Mouse (Mus musculus): ENCODE measurements around the gene Cmbl. TPM values are rescaled to one million over a fixed set of nuclear protein-coding genes. Genes with fewer than 3 reads are reported as not detected.
A peak's percentile ranks its signal among the peaks of the same experiment; 100 is the strongest.
"Not testable (repeated sequence)": the region's sequence is repeated elsewhere in the genome, so short reads cannot be mapped to it uniquely, and the experiment has no call there.

The Cmbl gene
- total RNA-seq, 2 experiments from 2014 or later, result 24.8 to 26.4 TPM

DNA sequence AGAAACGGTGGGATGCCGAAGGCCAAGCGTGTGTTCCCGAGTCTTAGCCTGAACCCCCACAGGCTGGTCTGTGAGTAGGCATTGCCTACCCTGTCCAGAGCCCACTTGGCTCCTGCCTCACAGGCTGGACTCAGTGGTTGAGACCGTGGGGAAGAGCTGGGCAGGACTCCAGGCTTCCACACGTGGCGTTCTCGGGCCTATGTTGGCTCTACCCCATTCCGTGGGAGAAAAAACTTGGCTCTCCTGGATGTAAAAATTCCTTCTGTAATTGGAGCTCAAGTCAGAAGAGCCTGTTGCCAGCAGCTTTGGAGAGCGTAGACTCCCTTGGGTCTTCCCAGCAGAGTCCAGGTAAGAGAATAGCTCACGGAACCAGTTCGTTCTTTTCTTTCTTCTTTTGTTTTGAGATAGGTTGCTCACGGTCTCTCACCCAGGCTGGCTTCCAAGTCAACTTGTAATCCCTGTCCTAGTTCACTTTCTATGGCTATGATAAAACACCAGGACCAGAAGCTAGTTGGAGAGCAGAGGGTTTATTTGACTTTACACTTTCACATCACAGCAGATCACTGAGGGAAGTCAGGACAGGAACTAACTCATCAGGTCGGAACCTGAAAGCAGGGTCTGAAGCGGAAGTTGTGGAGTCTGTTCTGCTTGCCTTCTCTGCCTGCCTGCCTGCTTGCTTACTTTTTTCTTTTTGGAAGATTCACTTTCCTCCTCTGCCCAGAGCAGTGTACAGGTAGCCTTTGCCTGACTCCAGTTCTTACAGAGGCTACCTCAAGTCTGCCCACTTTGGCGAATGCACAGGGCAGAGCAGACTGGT, 6.9 kb downstream of the Cmbl start:
- DNase-seq, result peak; percentile 50 to 54
- intact Hi-C loops (cut with DNase I), result no loop called here

DNA sequence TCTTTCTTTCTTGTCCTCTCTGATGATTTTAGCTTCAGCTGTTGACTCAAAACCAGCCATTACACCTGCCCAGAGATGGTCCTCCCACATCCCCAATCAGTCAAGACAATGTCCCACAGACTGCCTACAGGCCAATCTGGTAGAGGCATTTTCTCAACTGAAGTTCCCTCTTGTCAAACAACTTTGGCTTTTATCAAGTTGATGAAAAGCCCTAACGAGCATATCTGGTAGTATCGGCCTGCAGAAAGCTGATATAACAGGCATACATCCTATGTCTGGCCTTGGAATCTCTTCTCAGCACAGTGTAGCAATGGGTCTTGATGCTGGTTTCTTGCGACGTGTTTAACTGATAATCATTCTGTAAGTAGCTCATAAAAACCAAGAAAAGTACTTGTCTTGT, 8.1 kb downstream of the Cmbl start:
- intact Hi-C loops (cut with DNase I), result no loop called here
- DNase-seq, result no peak

DNA sequence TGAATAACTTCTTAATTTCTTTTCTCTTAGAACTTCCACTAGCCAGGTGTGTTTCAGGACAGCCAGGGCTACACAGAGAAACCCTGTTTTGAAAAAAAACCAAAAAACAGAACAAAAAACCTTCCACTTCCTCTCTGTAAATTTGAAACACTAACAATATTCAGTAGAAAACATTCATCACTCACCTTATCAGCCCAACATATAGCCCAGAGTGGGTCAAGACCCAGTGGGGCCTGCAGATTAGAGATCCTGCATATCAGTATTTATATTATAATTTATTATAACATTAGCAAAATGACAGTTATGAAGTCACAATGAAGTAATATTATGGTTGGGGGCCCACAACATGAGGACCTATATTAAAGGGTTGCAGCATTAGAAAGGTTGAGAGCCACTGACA, 8.5 kb downstream of the Cmbl start:
- DNase-seq, result no peak
- intact Hi-C loops (cut with DNase I), result no loop called here

DNA sequence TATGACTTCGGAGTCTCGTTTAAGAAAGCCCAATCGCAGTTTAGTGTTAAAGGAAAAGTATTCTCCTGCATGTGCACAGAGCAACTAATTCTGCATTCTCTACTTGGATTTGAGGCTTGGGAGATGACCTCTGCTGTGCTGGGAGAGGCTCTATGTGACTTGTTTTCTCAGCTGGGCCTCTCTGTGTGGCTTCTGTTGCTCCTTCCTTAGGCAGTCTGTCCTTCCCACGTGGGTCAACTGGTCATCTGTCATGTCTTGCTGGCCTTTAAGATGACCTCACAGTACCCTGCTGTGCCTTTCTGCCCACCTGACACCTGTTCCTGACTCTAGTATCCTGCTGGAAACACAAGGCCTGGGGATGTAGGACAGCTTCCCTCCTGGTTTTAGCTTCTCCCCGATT, 10.9 kb downstream of the Cmbl start:
- intact Hi-C loops (cut with DNase I), result no loop called here
- DNase-seq, result no peak

DNA sequence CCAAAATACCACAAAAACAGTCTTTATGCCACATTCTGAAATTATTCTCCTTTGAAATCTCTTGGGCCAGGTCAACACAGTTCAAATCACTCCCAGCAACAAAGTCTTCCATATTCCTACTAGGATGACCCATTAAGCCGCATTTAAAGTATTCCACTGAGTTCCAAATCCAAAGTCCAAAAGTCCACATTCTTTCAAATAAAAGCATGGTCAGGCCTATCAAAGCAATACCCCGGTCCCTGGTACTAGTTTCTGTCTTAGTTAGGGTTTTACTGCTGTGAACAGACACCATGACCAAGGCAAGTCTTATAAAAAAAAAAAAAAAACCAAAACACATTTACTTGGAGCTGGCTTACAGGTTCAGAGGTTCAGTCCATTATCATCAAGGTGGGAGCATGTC, 15.9 kb downstream of the Cmbl start:
- DNase-seq, result not testable (repeated sequence)

DNA sequence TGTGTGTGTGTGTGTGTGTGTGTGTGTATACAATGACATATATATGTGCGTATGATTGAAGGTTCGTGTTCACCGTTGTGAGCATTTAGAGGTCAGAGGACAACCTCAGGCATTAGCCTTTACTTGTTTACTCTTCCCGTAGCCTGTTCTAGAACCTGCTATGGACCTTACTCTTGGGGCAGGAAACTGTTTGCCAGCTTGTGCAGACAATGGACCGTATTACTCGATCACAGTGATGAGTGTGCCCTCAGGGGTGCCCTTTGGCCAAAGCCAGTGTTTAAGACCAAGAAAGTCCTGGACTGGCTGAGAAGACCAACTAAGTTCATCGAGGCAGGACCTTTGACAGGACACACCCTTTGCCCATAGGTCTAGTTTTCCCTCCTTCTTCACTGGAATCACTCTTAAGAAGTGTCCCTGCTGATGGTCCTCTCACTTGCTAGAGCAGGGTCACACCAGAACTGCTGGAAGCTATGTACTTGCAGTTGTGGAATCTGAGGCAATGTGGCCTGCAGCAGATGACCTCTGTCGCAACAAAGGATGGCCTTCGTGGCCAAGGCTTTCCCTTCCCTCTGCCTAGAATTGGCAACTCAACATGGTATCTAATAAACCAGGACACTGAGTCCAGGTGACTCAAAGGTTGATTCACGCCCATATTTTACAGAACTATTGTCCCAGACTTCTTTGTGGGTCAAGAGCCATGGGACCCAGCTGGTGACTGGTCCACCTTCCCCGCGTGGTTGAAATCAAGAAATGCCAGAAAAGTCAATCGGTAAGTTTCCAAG, 18.3 kb downstream of the Cmbl start:
- intact Hi-C loops (cut with DNase I), result no loop called here
- DNase-seq, result no peak

More for the DNA sequence above, 15.9 kb downstream of the Cmbl start:
- intact Hi-C loops (cut with DNase I), result not testable (repeated sequence)

DNA sequence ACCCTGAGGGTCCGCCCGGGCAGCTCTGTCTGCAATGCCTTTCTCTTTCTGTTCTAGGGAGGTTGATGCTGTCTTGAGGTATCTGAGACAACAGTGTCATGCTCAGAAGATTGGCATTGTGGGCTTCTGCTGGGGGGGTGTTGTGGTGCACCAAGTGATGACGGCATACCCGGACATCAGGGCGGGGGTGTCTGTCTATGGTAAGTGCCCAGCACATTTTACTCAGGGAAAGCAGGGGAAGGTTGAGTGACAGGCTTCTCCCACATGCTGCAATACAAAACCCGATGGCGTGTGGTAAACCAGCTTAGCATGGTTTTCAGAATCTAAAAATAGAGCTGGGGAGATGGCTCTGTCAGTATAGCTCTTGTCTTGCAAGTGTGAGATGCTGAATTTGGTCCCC, 20.0 kb downstream of the Cmbl start:
- intact Hi-C loops (cut with DNase I), result loop anchor here (5.0 kb wide), 3 partner anchors 53 to 133 kb away; partner anchors contain the start of genes March6 and Ropn1l
- DNase-seq, result no peak

DNA sequence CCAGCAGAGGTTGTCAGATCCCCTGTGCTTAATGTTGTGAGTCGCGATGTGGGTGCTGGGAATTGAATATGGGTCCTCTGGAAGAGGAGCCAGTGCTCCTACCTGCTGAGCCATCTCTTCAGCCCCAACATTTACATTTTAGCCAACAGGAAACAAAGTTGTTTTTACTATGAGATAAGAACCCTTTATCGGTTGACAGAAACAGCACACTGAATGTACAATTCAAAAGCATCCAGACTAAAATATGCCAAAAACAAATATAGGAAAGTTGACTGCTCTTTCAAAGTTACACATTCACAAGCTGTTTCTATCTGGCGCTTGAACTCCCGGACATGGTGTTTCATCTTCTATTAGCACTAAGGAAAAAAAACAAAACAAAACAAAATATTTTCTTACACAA, 20.9 kb downstream of the Cmbl start:
- DNase-seq, result no peak
- intact Hi-C loops (cut with DNase I), result loop anchor here (2.0 to 5.0 kb wide), 5 partner anchors 54 to 271 kb away; partner anchors contain the start of genes March6 and Ropn1l

DNA sequence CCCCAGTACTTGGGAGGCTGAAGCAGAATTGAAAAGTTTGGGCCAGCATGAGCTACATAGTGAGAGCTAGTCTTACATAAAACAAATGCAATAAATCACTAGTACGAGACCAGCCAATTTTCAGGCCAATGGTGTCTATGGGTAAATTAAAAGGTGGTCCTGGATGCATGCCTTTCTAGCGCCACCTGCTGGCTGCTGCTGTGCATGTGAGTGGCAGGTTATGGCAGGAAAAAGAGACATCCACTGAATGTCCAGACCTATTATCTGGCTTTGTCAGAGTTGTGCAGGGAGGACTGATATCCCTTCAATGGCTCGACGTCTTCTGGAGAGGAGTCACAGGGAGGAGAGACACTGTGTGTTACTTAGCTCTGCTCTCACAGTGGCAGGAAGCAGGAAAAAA, 21.3 kb downstream of the Cmbl start:
- DNase-seq, result peak; percentile 90 to 94
- intact Hi-C loops (cut with DNase I), result loop anchor here (2.0 to 5.0 kb wide), 5 partner anchors 54 to 272 kb away; partner anchors contain the start of genes March6 and Ropn1l

DNA sequence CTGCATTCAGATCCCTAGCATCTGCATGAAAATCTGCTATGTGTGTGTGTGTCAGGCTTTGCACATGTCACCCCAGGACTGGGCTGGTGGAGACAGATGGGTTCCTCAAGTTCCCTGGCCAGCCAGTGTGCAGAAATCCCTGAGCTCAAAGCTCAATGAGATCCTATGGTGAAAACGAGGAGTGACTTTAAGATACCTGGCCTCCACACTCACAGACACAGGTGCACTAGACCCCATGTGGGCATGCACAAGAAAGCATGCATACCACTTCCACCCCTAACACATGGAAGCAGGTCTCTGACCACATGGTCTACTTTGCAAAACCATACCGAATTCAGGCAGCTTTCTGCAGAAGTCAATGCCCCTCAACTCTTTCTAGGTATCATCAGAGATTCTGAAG, 22.6 kb downstream of the Cmbl start:
- no peak for DNase-seq

DNA sequence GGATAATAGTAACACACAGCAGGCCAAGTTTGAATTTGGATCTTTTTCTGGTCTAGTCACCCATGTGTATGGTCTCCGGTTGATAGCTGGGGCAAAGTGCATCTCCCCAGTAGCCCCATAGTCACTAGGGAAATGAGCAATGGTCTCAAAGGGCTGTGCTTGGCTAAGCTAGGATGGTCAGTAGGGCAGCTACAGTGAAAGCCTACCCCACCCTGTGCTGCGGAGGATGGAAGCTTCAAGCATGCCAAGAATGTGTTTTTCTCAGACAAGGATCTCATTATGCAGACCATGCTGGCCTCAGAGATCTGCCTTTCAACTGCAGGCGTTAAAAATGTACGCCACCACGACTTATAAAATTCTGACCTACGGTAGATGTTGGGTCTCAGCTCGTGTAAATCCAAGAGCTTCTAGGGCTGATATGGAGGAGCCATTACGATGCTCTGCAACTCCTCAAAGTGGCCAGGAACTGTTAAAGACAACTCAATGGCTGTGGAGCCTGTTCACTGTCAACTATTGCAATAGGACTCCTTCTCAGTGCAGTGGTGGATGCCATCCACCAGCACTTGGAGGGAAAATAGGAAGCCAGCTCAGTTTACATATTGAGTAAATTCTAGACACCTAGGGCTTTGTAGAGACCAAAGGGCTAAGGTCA, 23.9 kb downstream of the Cmbl start:
- intact Hi-C loops (cut with DNase I), result loop anchor here (5.0 kb wide), 3 partner anchors 57 to 137 kb away; partner anchors contain the start of genes March6 and Ropn1l
- peak in 1 of 2 experiments; percentile 17 for DNase-seq

More for the DNA sequence above, 22.6 kb downstream of the Cmbl start:
- intact Hi-C loops (cut with DNase I), result loop anchor here (2.0 to 5.0 kb wide), 5 partner anchors 55 to 273 kb away; partner anchors contain the start of genes March6 and Ropn1l

DNA sequence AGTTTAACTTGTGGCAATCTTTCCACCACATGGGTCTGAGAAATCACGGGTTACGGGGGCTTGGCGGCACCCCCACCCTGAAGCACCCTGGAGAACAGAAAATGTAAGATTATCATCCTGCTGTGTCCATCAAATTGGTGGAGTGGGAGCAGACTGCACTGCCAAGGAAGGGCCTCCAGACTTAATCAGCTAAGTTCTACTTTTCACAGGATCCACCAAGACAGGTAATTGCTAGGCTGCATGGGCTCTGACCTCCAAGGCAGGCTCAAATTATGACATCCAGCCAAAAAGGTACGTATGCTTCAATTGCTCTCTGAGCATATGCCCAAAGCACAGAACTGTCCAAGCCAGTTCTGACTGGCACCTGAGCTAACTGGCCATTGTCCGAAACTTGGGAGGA, 25.0 kb downstream of the Cmbl start:
- no peak for DNase-seq
- intact Hi-C loops (cut with DNase I), result no loop called here

DNA sequence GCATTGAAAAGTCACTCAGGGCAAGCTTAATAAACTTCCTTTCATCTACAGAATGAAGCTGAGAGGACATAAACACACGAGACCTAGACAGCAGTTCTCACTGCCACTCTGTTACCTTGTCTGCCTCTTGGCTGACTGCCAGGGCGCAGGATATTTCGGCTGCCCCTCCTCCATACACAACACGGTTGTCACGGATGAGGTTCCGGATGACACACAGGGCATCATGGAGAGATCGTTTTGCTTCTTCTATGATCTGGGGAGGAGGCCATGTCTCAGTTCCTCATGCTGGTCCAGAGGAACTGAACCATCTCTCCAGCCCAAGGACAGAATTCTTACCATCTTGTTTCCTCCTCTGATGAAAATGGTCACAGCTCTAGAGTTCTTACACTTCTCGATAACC, 27.3 kb downstream of the Cmbl start:
- no peak for DNase-seq
- intact Hi-C loops (cut with DNase I), result no loop called here

DNA sequence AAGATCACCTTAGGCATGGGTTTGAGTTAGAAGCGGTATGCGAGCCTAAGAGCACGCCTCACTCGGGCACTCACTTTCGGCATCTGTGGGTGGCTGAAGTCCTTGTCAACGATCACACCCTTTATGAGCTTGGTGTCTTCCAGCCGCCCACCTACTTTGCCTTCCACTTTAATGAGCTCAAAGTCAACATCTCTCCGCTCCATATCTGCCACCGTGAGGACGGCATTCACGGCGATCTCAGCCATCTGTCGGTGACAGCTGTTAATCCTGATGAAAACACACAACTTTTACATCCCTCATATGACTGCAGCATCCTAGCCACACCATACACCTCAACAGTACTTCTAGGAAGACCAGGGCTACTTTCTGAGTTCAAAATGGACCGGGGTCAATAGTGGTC, 29.1 kb downstream of the Cmbl start:
- intact Hi-C loops (cut with DNase I), result no loop called here

DNA sequence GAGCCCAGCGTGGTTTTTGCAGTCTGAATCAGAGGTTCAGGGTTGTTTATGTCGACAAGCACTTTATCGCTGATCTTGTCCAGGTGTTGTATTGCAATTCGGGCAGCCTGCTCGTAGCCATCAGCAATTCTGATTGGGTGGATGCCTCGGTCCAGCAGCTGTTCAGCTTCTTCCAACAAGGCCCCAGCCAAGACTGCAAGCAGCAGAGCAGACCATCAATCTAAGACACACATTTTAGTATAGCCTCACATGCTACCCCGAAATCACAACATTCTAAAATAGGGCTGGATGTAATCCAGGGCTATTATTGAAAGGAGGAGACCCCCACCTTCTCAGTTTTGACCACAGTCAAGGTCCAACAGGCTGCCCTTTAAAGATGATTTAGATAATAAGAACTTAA, 30.5 kb downstream of the Cmbl start:
- intact Hi-C loops (cut with DNase I), result no loop called here

More for the DNA sequence above, 29.1 kb downstream of the Cmbl start:
- DNase-seq, result no peak

DNA sequence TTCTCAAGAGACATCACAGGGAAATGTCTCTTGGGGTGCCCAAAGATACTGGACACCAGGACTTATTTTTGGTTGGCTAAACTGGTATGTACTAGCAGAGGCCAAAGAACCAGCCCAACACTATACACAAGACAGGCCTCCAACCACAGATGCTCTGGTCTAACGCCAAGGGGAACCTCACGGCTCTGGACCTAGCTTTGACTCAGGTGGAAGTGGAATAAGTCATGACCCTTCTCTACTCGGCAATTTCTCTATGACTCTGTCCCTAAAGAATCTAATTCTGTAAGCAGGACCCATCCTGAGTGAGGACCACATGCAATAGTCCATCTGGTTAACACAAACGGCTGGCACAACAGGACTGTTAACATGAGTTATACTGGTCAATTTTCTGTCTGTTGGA, 34.6 kb downstream of the Cmbl start:
- DNase-seq, result peak in 1 of 2 experiments; percentile 25
- intact Hi-C loops (cut with DNase I), result loop anchor here (5.0 kb wide), 2 partner anchors 68 to 642 kb away; partner anchors contain the start of genes March6 and Sema5a

More for the DNA sequence above, 30.5 kb downstream of the Cmbl start:
- DNase-seq, result no peak

DNA sequence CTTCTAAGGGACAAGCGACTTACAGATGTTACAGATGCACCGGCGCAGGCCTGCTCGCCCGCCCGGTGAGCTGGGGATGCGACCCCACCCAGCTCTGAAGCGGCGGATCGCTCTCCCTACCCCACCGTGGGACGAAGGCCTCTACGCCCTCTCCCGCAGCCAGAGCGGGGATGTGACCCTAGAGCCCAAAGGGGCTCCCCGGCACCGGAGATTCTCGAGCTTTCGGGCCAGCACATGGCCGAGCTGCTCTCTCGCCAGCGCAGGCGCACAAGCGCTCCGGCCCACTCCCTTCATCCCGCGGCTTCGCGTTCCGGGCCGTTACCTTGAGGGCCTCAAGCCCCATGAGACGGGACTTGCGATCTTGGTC, 36.1 kb downstream of the Cmbl start:
- intact Hi-C loops (cut with DNase I), result loop anchor here (5.0 kb wide), 2 partner anchors 69 to 641 kb away; partner anchors contain the start of genes March6 and Sema5a
- DNase-seq, result no peak

DNA sequence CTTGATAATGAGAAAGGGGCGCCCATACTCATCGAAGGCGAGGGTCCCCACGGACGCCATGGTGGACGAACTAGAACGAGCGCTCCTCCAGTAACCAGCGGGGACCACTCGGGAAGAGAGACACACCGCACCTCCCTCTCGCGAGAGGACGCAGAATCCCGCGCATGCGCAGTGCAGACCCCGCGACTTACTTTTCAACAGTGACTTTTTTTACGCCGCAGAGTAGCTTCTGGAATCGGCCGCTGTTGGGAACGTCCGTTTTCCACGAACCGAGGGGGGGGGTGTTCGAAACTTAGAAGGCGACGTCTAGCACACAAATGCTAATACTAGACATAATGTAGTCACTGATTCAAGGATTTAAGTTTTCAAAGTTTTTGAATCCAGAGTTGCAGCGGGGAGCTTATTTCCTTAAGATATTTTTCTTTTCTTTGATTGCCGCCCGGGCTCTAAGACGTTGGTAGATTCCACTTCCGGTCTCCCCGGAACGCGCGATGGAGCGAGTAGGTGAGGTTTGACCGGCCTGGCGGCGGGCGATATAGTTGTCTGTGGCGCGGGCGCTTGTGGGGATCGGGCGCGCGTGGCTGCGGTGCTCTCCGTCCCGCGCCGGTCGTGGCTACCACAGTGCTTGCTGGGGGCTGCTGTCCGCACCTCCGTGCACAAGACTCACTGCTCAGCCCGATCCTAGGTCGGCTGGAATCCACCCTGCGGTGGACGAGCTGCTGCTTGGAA, 36.6 kb downstream of the Cmbl start, which contains the start of the genes Cct5 and Fam173b:
Gene Cct5, minus strand, starts transcription at position 159 of the 729 bp plus-strand sequence.
Gene Fam173b, plus strand, starts transcription at position 207 of the 729 bp plus-strand sequence.
- peak; percentile 99 to 100 for DNase-seq
- intact Hi-C loops (cut with DNase I), result loop anchor here (5.0 kb wide), 2 partner anchors 70 to 640 kb away; partner anchors contain the start of genes March6 and Sema5a

DNA sequence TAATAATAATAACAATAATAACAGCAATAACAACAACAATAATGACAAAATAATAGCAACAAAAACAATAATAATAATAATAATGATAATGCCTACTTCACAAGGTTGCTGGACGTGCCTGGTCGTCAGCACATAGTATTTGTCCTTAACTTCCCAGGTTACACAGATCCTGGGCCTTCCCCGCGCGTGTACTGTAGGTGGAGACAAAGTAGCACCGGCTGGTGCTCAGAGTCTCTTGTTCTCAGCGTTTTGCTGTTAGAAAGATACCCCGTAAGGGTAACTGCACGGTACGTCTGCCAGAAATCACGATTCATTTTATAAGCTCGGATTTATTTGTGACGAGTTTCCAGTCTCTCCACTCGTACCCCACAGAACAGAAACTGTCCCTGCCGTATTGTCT, 37.2 kb downstream of the Cmbl start:
- DNase-seq, result peak; percentile 63 to 65

More for the DNA sequence above, 37.2 kb downstream of the Cmbl start:
- intact Hi-C loops (cut with DNase I), result loop anchor here (5.0 kb wide), 2 partner anchors 70 to 640 kb away; partner anchors contain the start of genes March6 and Sema5a
